Mouse (Mus musculus): ENCODE results near the gene Lats2. TPM values are rescaled to one million over a fixed set of nuclear protein-coding genes. Genes with fewer than 3 reads are reported as not detected.

The Lats2 gene
- polyA plus RNA-seq, 1 experiment from 2014 or later, result 11.2 TPM

DNA sequence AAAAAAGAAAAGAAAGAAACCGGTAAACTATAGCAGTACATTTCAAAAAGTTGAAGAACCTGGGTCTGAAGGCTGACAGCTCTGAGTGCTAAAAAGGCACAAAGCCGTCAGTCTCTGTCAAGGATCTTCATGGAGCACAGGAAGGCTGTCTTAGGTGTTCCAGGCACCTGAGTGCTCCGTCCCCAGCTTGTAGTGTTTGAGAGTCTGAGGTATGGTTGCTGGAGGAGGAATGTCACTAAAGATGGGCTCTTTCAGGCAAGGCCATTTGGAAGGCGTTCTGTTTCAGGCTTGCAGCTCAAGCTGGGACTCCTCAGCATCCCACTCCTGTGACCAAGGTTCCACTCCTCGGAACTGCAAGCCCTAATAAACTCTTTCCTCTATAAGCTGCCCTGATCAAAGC, 70.7 kb downstream of the Lats2 start:
- H3K9ac ChIP-seq, result no peak overlapping the region
- 88% methylated on average over 5 of the region's 5 CpGs for WGBS
- H3K36me3 ChIP-seq, result peaks cover 13% of the 10 kb centered on the region
- H3K27ac ChIP-seq (replicated peaks), result no peak overlapping the region
- H3K4me3 ChIP-seq, result no peak overlapping the region
- no peaks in the 10 kb centered on the region for H3K9me3 ChIP-seq
- no peak for ATAC-seq (ENCODE audit: low read depth)
- H3K27me3 ChIP-seq, result no peaks in the 10 kb centered on the region
- no peaks in the 10 kb centered on the region for H3K4me1 ChIP-seq (replicated peaks)
- no peak overlapping the region for H3K4me2 ChIP-seq

DNA sequence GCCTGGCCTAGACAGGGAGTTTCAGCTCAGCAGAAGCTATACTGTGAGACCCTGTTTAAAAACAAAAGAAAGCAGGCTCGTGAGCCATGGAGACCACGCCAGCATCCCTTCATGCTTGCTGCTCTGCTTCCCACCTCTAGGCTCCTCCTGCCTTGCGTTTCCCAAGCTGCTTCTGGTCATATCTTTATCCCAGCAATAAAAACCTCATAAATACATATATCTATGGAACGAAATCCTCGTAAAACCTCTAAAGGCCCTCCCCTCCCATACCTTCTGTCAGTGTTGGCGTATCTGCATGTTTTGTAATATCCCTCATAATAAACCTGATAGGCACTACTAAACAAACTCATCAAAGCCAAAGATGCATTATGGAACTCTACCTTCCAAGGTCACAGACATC, 71.5 kb downstream of the Lats2 start:
- ATAC-seq (ENCODE audit: low read depth), result no peak
- no peak overlapping the region for H3K4me3 ChIP-seq
- H3K27ac ChIP-seq (replicated peaks), result no peak overlapping the region
- H3K4me1 ChIP-seq (replicated peaks), result no peaks in the 10 kb centered on the region
- 93% methylated on average over 6 of the region's 6 CpGs for WGBS
- peaks cover 13% of the 10 kb centered on the region for H3K36me3 ChIP-seq
- H3K9me3 ChIP-seq, result no peaks in the 10 kb centered on the region
- H3K27me3 ChIP-seq, result no peaks in the 10 kb centered on the region
- no peak overlapping the region for H3K4me2 ChIP-seq
- H3K9ac ChIP-seq, result no peak overlapping the region

DNA sequence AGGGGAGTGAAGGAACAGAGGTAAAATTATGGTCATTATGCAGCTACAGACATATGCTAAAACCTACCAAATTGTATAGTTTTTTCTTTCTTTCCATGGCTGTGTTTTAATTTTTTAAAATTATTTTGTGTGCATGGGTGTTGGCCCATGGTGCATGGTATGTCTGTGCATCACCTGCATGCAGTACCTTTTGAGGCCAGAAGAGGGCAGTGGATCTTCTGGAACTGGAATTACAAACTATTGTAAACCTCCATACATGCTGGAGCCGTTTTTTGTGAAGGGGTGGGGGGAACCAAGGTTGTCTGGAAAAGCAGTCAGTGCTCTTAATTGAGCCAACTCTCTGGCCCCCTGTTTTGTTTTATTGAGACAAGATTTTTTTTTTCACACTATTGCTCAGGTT, 73.6 kb downstream of the Lats2 start:
- no peak overlapping the region for H3K9ac ChIP-seq
- 6% methylated on average over 1 of the region's 1 CpGs for WGBS
- no peak overlapping the region for H3K4me2 ChIP-seq

DNA sequence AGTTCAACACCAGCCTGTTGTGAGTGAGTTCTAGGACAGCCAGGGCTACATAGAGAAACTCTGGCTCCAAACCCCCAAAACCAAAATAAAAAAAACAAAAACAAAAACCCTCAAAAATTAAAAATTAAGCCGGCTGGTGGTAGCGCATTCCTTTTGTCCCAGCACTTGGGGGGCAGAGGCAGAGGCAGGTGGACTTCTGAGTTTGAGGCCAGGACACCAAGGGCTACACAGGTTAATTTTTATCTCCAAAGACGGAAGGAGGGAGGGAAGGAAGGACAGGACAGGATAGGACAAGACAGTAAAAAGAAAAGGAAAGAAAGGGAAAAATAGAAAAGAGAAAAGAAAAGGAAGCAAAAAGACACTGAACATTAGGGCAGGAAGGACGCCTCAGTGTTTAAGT, 75.4 kb downstream of the Lats2 start:
- Histone ChIP-seq H3K36me3 (no peaks in the 10 kb centered on the region), H3K9ac (no peak overlapping the region), H3K27ac (replicated peaks) (no peak overlapping the region), H3K4me1 (replicated peaks) (no peaks in the 10 kb centered on the region), H3K9me3 (no peaks in the 10 kb centered on the region), H3K4me3 (no peak overlapping the region), H3K4me2 (no peak overlapping the region), H3K27me3 (no peaks in the 10 kb centered on the region)
- 84% methylated on average over 4 of the region's 4 CpGs for WGBS
- ATAC-seq (ENCODE audit: low read depth), result no peak

More for the DNA sequence above, 73.6 kb downstream of the Lats2 start:
- no peak for ATAC-seq (ENCODE audit: low read depth)
- H3K4me3 ChIP-seq, result no peak overlapping the region
- no peaks in the 10 kb centered on the region for H3K27me3 ChIP-seq
- 0 out of 2 replicates have a peak, but pooled peaks cover 2% of the 10 kb centered on the region for H3K36me3 ChIP-seq
- no peaks in the 10 kb centered on the region for H3K9me3 ChIP-seq
- H3K27ac ChIP-seq (replicated peaks), result no peak overlapping the region
- no peaks in the 10 kb centered on the region for H3K4me1 ChIP-seq (replicated peaks)

DNA sequence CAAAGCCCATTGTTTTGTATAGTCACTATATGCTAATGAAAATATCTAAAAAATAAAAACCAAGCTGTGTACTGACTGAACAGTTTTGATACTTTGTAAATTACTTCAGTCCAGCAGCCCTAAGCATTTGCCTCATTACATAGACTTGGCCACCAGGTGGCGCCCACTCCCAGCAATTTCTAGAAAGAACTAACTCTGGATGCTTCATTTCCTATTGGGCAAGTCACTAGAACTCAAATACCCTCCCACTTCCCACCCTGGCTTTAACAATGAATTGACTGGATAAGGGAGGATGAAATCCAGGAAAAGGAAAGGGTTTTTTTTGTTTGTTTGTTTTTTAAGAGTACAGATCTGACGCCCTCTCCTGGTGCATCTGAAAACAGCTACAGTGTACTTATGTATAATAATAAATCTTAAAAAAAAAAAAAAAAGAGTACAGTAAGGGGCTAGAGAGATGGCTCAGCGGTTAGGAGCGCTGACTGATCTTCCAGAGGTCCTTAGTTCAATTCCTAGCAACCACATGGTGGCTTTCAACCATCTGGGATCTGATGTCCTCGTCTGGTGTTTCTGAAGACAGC, 78.1 kb downstream of the Lats2 start:
- WGBS, result 43% methylated on average over 5 of the region's 5 CpGs
- Histone ChIP-seq H3K9me3 (no peaks in the 10 kb centered on the region), H3K9ac (no peak overlapping the region), H3K36me3 (no peaks in the 10 kb centered on the region), H3K4me2 (no peak overlapping the region), H3K4me3 (no peak overlapping the region), H3K27me3 (no peaks in the 10 kb centered on the region), H3K4me1 (replicated peaks) (no peaks in the 10 kb centered on the region), H3K27ac (replicated peaks) (no peak overlapping the region)
- ATAC-seq (ENCODE audit: low read depth), result peak; percentile 91

DNA sequence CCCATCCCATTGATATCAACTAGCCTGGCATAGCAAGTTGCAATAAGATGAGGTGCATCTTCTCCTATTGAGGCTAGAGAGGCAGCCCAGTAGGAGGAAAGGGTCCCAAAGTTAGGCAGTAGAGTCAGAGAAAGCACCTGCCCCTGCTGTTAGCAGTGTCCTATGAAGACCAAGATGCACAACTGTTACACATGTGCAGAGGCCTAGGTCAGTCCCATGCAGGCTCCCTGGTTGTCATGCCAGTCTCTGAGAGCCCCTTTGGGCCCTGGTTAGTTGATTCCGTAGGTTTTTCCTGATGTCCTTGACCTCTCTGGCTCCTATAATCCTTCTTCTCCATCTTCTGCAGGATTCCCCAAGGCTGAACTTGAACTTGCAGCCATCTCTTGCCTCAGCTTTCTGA, 78.7 kb downstream of the Lats2 start:
- 28% methylated on average over 1 of the region's 1 CpGs for WGBS
- no peak overlapping the region for H3K4me2 ChIP-seq
- no peak overlapping the region for H3K9ac ChIP-seq
- ATAC-seq (ENCODE audit: low read depth), result peak; percentile 59; the same call in 1 of the 2 replicates
- no peaks in the 10 kb centered on the region for H3K4me1 ChIP-seq (replicated peaks)
- H3K27me3 ChIP-seq, result no peaks in the 10 kb centered on the region
- no peaks in the 10 kb centered on the region for H3K36me3 ChIP-seq
- no peak overlapping the region for H3K27ac ChIP-seq (replicated peaks)
- no peaks in the 10 kb centered on the region for H3K9me3 ChIP-seq
- H3K4me3 ChIP-seq, result no peak overlapping the region

DNA sequence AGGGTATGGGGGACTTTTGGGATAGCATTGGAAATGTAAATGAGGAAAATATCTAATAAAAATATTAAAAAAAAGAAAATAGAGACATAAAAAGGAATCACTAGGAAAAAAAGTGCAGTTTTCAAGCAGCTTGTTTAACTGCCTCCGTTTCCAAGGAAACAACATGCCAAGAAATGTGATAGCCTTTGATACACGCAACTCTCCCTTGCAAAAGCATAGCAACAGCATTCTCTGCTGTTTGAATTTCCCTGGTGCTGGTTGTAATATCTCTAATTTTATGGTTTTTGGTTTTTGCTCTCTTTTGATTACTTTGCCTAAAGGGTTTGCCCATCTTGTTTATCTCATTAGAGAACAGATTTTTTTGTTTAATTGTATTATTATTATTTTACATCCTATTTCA, 82.7 kb downstream of the Lats2 start:
- Histone ChIP-seq H3K4me3 (no peak overlapping the region), H3K4me2 (no peak overlapping the region), H3K27ac (replicated peaks) (no peak overlapping the region), H3K36me3 (no peaks in the 10 kb centered on the region), H3K27me3 (no peaks in the 10 kb centered on the region), H3K9me3 (no peaks in the 10 kb centered on the region), H3K9ac (no peak overlapping the region), H3K4me1 (replicated peaks) (no peaks in the 10 kb centered on the region)
- 57% methylated on average over 2 of the region's 2 CpGs for WGBS
- ATAC-seq (ENCODE audit: low read depth), result no peak

DNA sequence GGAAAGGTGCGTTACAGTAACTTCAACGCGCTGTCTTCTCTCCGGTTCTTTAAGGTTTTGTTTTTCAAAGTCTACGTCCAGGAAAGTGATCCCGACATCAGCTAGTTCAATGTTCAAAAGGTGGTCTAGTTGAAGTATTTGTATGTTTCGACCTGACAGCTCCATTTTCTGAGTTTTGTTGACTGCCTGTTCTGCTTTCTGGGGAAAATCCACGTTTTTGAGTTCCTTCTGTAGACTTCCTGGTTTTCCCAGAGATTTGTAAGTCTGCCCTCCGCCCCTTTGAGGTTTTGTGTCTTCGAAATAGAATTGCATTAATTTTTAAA, 92.6 kb downstream of the Lats2 start:
- peaks cover 28% of the 10 kb centered on the region for H3K4me1 ChIP-seq (replicated peaks)
- H3K4me2 ChIP-seq, result peak overlapping the region; percentile 90
- H3K9ac ChIP-seq, result peak overlapping the region; percentile 83
- no peaks in the 10 kb centered on the region for H3K36me3 ChIP-seq
- 16% methylated on average over 10 of the region's 10 CpGs for WGBS
- no peak; the same call in 1 of the 2 replicates for ATAC-seq (ENCODE audit: low read depth)
- H3K4me3 ChIP-seq, result peak overlapping the region; percentile 78
- peak overlapping the region; percentile 97 for H3K27ac ChIP-seq (replicated peaks)
- H3K9me3 ChIP-seq, result no peaks in the 10 kb centered on the region
- no peaks in the 10 kb centered on the region for H3K27me3 ChIP-seq

DNA sequence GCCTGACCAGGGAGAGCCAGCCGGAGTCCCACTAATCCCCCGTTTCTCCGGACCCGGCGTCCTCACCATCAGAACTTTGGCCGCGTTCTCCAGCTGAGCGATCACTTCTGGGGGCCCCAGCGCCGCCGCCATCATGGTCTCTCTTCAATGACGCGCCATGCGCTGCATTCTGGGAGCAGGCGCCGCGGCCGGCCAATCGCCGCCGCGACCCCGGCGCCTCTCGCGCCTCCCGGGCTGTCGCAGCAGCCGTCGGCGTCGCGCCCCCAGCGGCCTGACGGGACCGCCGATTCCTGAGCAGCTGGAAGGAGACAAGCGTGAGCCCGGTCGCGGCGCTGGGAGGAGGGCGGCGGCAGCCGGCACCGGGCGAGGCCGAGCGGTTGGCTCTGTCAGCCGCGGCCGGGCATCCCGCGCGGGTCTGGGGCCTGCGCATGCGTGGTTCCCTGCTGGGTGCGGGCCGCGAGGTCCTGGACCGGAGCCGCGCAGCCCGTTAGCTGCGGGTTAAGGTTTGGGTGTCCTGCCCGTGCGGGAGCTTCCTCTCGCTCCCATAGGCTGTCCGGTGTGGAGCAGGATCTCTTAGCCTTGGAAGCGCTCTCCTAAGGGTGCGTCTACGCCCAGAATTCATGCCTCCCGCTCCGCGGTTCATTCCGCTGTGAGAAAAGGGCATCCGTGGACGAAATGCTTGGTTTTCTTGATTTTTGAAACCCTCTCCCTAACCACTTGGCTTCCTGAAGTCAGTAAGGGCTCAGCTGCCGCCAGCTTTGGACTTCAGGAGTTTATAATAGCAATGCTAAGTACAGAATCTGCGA, 93.2 kb downstream of the Lats2 start, which contains the start of gene Xpo4:
TSS of gene Xpo4 (minus strand) at position 609 of the 806 bp plus-strand sequence.
- peak within 1 kb of the TSS; percentile 83 for H3K9ac ChIP-seq

DNA sequence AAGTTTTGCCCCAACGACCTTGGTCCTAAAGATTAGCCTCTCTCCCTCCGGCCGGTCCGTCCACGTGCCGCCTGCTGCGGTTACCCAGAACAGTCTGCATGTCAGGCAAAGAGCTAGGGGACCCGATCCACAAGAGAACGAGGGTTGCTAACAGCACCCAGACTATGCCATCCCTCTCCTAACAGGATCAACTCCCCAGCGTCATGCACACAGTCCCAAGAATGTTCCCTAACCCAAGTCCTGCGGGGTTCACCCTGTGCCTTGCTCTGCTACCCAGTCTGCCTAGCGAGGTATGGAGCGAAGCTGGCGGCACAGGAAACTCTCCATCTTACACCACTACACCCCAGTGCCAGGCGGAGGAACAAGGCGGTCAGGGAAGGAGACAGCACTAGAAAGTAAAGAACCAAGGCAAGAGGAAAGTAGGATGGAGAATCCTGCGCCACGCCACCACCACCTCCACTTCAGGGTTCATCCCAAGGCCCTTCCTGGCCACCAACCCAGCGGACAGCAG, 93.8 kb downstream of the Lats2 start:
- WGBS, result under 1% methylated on average over 19 of the region's 19 CpGs
- H3K9me3 ChIP-seq, result no peaks in the 10 kb centered on the region
- H3K9ac ChIP-seq, result peak overlapping the region; percentile 83
- H3K27ac ChIP-seq (replicated peaks), result peak overlapping the region; percentile 97
- peak overlapping the region; percentile 90 for H3K4me2 ChIP-seq
- peak overlapping the region; percentile 78 for H3K4me3 ChIP-seq
- H3K4me1 ChIP-seq (replicated peaks), result peaks cover 28% of the 10 kb centered on the region
- ATAC-seq (ENCODE audit: low read depth), result peak; percentile 55
- no peaks in the 10 kb centered on the region for H3K27me3 ChIP-seq
- H3K36me3 ChIP-seq, result no peaks in the 10 kb centered on the region

More for the DNA sequence above, 93.2 kb downstream of the Lats2 start, which contains the start of gene Xpo4:
- WGBS, result under 1% methylated on average over 80 of the region's 80 CpGs
- H3K36me3 ChIP-seq, result no peaks in the 10 kb centered on the region
- H3K27me3 ChIP-seq, result no peaks in the 10 kb centered on the region
- peak within 1 kb of the TSS; percentile 90 for H3K4me2 ChIP-seq
- H3K9me3 ChIP-seq, result no peaks in the 10 kb centered on the region
- H3K27ac ChIP-seq (replicated peaks), result peak within 1 kb of the TSS; percentile 97
- H3K4me1 ChIP-seq (replicated peaks), result peaks cover 28% of the 10 kb centered on the region
- H3K4me3 ChIP-seq, result peak within 1 kb of the TSS; percentile 78
- peak; percentile 97 for ATAC-seq (ENCODE audit: low read depth)

DNA sequence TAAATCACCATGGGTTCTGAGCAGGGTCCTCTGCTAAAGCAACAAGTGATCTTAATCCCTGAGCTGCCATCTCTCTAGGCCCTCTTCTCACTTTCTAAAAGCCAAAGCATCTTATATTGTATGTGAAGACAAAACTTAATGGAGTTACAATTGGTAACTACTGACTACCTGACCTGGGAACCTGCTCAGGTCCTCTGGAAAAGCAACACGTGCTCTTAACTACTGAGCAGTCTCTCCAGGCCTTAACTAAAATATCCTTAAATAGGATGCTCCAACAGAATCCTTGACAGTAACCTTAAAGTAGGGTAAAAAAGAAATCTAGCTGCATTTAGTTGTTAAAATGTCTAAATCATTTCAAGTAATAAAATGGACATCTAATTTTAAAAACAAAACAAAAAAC, 94.6 kb downstream of the Lats2 start:
- Histone ChIP-seq H3K4me2 (peak overlapping the region; percentile 90), H3K27me3 (no peaks in the 10 kb centered on the region), H3K36me3 (no peaks in the 10 kb centered on the region), H3K4me3 (peak overlapping the region; percentile 78), H3K9ac (0 out of 2 replicates have a peak overlapping the region, but pooled peaks have one; percentile 83), H3K4me1 (replicated peaks) (peaks cover 28% of the 10 kb centered on the region), H3K27ac (replicated peaks) (no peak overlapping the region), H3K9me3 (no peaks in the 10 kb centered on the region)
- WGBS, result 44% methylated on average over 1 of the region's 1 CpGs
- no peak for ATAC-seq (ENCODE audit: low read depth)

DNA sequence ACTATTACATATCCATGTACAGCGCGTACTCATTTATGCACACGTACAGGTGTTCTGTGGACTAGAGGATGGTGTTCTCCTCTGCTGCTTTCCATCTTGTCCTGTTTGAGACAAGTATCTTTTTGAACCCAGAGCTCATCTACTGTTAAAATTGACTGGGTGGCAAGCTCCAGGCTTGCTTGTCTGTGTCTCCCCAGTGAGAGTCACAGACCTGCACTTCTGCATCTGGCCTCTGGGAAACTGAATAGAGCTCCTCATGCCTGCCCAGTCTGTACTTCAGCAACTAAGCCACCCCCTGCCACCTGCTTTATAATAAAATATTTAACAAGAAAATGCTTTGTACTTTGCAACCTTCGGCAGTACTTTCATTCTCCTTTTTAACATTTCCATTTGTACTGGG, 99.9 kb downstream of the Lats2 start:
- Histone ChIP-seq H3K4me2 (no peak overlapping the region), H3K27ac (replicated peaks) (no peak overlapping the region), H3K4me1 (replicated peaks) (peaks cover 4% of the 10 kb centered on the region; the same call in 1 of the 2 replicates), H3K4me3 (no peak overlapping the region), H3K27me3 (no peaks in the 10 kb centered on the region), H3K36me3 (no peaks in the 10 kb centered on the region), H3K9me3 (no peaks in the 10 kb centered on the region), H3K9ac (no peak overlapping the region)
- no peak for ATAC-seq (ENCODE audit: low read depth)
- WGBS, result 95% methylated on average over 4 of the region's 4 CpGs

Measured in neural tube, embryonic 13.5 days (tissue).